Mouse (Mus musculus) kidney, postnatal 25 days (tissue): ENCODE measurements around the gene Rassf6.
A peak's percentile ranks its signal among the peaks of the same experiment; 100 is the strongest.
"Not testable (repeated sequence)": the region's sequence is repeated elsewhere in the genome, so short reads cannot be mapped to it uniquely, and the experiment has no call there.

ENCODE experiments used
- DNase-seq, 2 experiments: peaks; one replicate each; pipeline ENCODE4 v3.0.0; 2021; ENCODE audit warnings: mixed read lengths in 2 of 2

The Rassf6 gene

GRCm38 (mm10) chr5:90623209-90623608, 17.2 kb downstream of the Rassf6 start:
- peak; percentile 48 to 68 for DNase-seq

GRCm38 (mm10) chr5:90621726-90622125, 18.7 kb downstream of the Rassf6 start:
- DNase-seq, result no peak

GRCm38 (mm10) chr5:90621316-90621715, 19.1 kb downstream of the Rassf6 start:
- DNase-seq, result no peak

- no peak for DNase-seq
Measured at GRCm38 (mm10) chr5:90617859-90618258, 22.6 kb downstream of the Rassf6 start.

- not testable (repeated sequence) for DNase-seq
Measured at GRCm38 (mm10) chr5:90612751-90613150, 27.7 kb downstream of the Rassf6 start.

- no peak for DNase-seq
Measured at GRCm38 (mm10) chr5:90611996-90612611, 28.4 kb downstream of the Rassf6 start.

- no peak for DNase-seq
Measured at GRCm38 (mm10) chr5:90611388-90611787, 29.1 kb downstream of the Rassf6 start.

- DNase-seq, result peak in 1 of 2 experiments; percentile 14
Measured at GRCm38 (mm10) chr5:90608906-90609305, 31.6 kb downstream of the Rassf6 start.

GRCm38 (mm10) chr5:90603407-90603923, 37.0 kb downstream of the Rassf6 start:
- no peak for DNase-seq

- peak in 1 of 2 experiments; percentile 76 for DNase-seq
Measured at GRCm38 (mm10) chr5:90601469-90601868, 39.0 kb downstream of the Rassf6 start.

- no peak for DNase-seq
Measured at GRCm38 (mm10) chr5:90596155-90596554, 44.3 kb downstream of the Rassf6 start.

GRCm38 (mm10) chr5:90594945-90595344, 45.5 kb downstream of the Rassf6 start:
- no peak for DNase-seq

- no peak for DNase-seq
Measured at GRCm38 (mm10) chr5:90591936-90592335, 48.5 kb downstream of the Rassf6 start.

- no peak for DNase-seq
Measured at GRCm38 (mm10) chr5:90590676-90591075, 49.8 kb downstream of the Rassf6 start.

- peak; percentile 48 to 81 for DNase-seq
Measured at GRCm38 (mm10) chr5:90588708-90589595, 51.5 kb downstream of the Rassf6 start.

GRCm38 (mm10) chr5:90588104-90588503, 52.4 kb downstream of the Rassf6 start:
- DNase-seq, result no peak

- DNase-seq, result no peak
Measured at GRCm38 (mm10) chr5:90586511-90586910, 53.9 kb downstream of the Rassf6 start.

GRCm38 (mm10) chr5:90584799-90585198, 55.7 kb downstream of the Rassf6 start:
- no peak for DNase-seq

GRCm38 (mm10) chr5:90582179-90582578, 58.3 kb downstream of the Rassf6 start:
- no peak for DNase-seq

GRCm38 (mm10) chr5:90579556-90579955, 60.9 kb downstream of the Rassf6 start:
- no peak for DNase-seq

GRCm38 (mm10) chr5:90577751-90578150, 62.7 kb downstream of the Rassf6 start:
- DNase-seq, result peak; percentile 39 to 52

GRCm38 (mm10) chr5:90571216-90571615, 69.2 kb downstream of the Rassf6 start:
- no peak for DNase-seq

- DNase-seq, result peak in 1 of 2 experiments; percentile 50
Measured at GRCm38 (mm10) chr5:90568338-90568737, 72.1 kb downstream of the Rassf6 start.

- DNase-seq, result peak; percentile 21 to 50
Measured at GRCm38 (mm10) chr5:90567788-90568187, 72.7 kb downstream of the Rassf6 start.
